Mouse (Mus musculus) G1E (cell line): Measurements from ENCODE around the gene Pi16.

Experiments used
- CTCF ChIP-seq: IDR thresholded peaks from 2 replicates; pipeline ENCODE4 v1.5.1; 2012; ENCODE audit warnings: low read depth, low read length, inconsistent platforms, mixed read lengths
- GATA1 ChIP-seq: IDR thresholded peaks from 2 replicates; pipeline ENCODE4 v1.6.1; 2012; ENCODE audit warnings: borderline replicate concordance, low read length, inconsistent platforms, mixed read lengths
- GATA2 ChIP-seq: IDR thresholded peaks from 2 replicates; pipeline ENCODE4 v1.6.1; 2012; ENCODE audit warnings: low read depth, low read length, inconsistent platforms, borderline replicate concordance
- TAL1 ChIP-seq: conservative IDR thresholded peaks from 2 replicates; pipeline ENCODE4 v1.6.1; 2012; ENCODE audit warnings: low read depth, low read length, inconsistent platforms, mixed read lengths

DNA sequence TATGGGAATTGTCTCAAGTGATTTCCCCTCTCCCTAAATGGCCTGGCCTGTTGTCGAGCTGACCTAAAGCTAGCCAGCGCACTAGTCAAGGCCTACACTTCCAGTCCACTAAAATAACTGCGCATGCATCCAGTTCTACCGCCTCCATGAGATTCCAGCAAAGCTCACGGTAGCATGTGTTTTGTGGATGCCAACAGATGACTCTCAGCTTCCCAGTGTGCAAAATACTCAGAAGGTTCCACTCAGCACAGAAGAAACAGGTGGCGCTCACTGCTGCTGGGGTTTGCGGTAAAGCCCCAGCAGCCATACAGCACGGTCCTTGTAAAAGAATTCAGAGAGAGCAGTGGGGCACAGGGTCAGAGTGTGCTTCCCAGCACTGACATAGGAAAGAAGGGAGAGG lies 5.9 kb upstream of the Pi16 start:
- no peak for TF ChIP-seq CTCF
- TF ChIP-seq GATA1: no peak
- TF ChIP-seq TAL1: no peak
- no peak for TF ChIP-seq GATA2
